Mouse (Mus musculus) heart, embryonic 14.5 days (tissue): ENCODE results near the gene Zcchc24. TPM values are rescaled to one million over a fixed set of nuclear protein-coding genes. Genes with fewer than 3 reads are reported as not detected.

ENCODE experiments used
- ATAC-seq: fragments of 200-750 bp; cut with Nextera tagmentation; 2 replicates; pipeline ENCODE4 v1.8.0; 2017; ENCODE audit warnings: low read depth, moderate TSS enrichment; ENCODE audit not compliant: insufficient number of reproducible peaks, insufficient read depth, low FRiP score
- H3K27ac ChIP-seq, 2 experiments: fragments of 200-500 bp in 1 of 2; fragments of 300-500 bp in 1 of 2; sonication (generic) in 1 of 2; replicated peaks in 1 of 2; 2 replicates each; pipeline ENCODE4 v1.5.1; 2012 to 2014; ENCODE audit warnings: low read depth in 2 of 2, low read length in 2 of 2, control low read depth in 1 of 2, mild to moderate bottlenecking in 1 of 2, mixed read lengths in 1 of 2; ENCODE audit not compliant: control insufficient read depth in 1 of 2, insufficient read depth in 1 of 2
- H3K27me3 ChIP-seq: fragments of 300-500 bp; sonication (generic); 2 replicates; pipeline ENCODE4 v1.6.1; 2014; ENCODE audit warnings: mild to moderate bottlenecking, low read length, control low read depth; ENCODE audit not compliant: control insufficient read depth, insufficient read depth
- H3K36me3 ChIP-seq: fragments of 300-500 bp; sonication (generic); 2 replicates; pipeline ENCODE4 v1.6.1; 2014; ENCODE audit warnings: mild to moderate bottlenecking, control low read depth, low read length, mixed read lengths; ENCODE audit not compliant: control insufficient read depth, insufficient read depth
- H3K4me1 ChIP-seq, 2 experiments: fragments of 200-500 bp in 1 of 2; fragments of 300-500 bp in 1 of 2; sonication (generic) in 1 of 2; 2 replicates each; pipeline ENCODE4 v1.6.1; 2012 to 2014; ENCODE audit warnings: low read length in 2 of 2, control low read depth in 1 of 2, mixed read lengths in 1 of 2; ENCODE audit not compliant: control insufficient read depth in 2 of 2, insufficient read depth in 2 of 2
- H3K4me2 ChIP-seq: fragments of 300-500 bp; sonication (generic); 2 replicates; pipeline ENCODE4 v1.6.1; 2014; ENCODE audit warnings: mild to moderate bottlenecking, low read length
- H3K4me3 ChIP-seq, 2 experiments: fragments of 200-500 bp in 1 of 2; fragments of 300-500 bp in 1 of 2; sonication (generic) in 1 of 2; 2 replicates each; pipeline ENCODE4 v1.5.1; 2012 to 2014; ENCODE audit warnings: low read length in 2 of 2, mild to moderate bottlenecking in 2 of 2, control low read depth in 1 of 2, low read depth in 1 of 2, moderate library complexity in 1 of 2; ENCODE audit not compliant: control insufficient read depth in 1 of 2, insufficient read depth in 1 of 2
- H3K9ac ChIP-seq: fragments of 300-500 bp; sonication (generic); 2 replicates; pipeline ENCODE4 v1.6.1; 2014; ENCODE audit warnings: mild to moderate bottlenecking, low read length
- H3K9me3 ChIP-seq: fragments of 300-500 bp; sonication (generic); 2 replicates; pipeline ENCODE4 v1.6.1; 2016; ENCODE audit warnings: low read length, control low read depth; ENCODE audit not compliant: control insufficient read depth
- WGBS: fragments of 180-500 bp; shearing (Covaris S2); extraction: QIAGEN DNeasy Blood & Tissue Kit; methylation state at CpG from one replicate; pipeline ENCODE4 v1.1.7; 2014; 5-methylcytosine and 5-hydroxymethylcytosine counted together
- polyA plus RNA-seq: library from polyadenylated mRNA; unstranded; fragments of >200 nt; fragmentation: Nextera tagmentation; extraction: Ambion mirVana; gene quantifications from 2 replicates; pipeline ENCODE4 v1.2.1, GENCODE M21; 2014

Gene Zcchc24
- polyA plus RNA-seq, 1 experiment from 2014 or later, result 33.0 TPM

DNA sequence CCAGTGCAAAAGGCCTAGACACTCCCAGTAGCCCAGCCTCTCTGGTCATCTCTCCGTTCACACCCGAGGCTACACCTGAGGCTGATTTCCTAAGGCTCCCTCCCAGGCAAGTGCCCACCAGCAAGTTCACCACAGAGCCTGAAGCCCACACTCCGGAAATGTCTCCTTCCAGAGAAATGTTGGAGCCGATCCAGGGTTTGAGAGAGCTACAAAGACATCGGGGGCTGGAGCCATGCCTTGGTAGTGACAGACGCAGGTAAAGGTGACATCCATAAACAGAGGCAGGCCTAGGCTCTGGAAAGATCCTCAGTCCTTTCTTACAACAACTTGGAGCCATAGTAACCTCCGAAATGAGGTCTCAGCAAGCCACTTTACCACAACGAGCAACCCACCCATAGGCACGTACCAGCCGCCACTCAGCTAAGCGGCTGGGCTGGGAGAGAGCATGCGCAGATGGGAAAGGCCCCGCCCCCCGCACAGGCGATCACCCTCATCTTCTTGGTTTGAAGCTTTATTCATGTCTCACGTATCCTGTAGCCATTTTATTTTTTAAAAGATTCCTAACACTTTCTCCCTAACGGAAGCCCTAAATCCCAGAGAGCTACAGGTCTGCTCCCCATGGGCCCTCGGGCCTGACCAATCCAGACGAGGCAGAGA, 103.4 kb downstream of the Zcchc24 start:
- 0 out of 2 replicates have a peak overlapping the region, but pooled peaks have one; percentile 2 for H3K4me2 ChIP-seq
- no peaks in the 10 kb centered on the region for H3K9me3 ChIP-seq
- 62% methylated on average over 19 of the region's 19 CpGs for WGBS
- ATAC-seq, result no peak
- H3K27me3 ChIP-seq, result no peaks in the 10 kb centered on the region
- no peak overlapping the region for H3K4me3 ChIP-seq
- peaks cover 57% of the 10 kb centered on the region for H3K36me3 ChIP-seq
- peak overlapping the region; percentile 54 to 79 for H3K27ac ChIP-seq
- H3K4me1 ChIP-seq, result peaks cover 16 to 39% of the 10 kb centered on the region in 2 experiments
- H3K9ac ChIP-seq, result peak overlapping the region; percentile 14; the same call in 1 of the 2 replicates

DNA sequence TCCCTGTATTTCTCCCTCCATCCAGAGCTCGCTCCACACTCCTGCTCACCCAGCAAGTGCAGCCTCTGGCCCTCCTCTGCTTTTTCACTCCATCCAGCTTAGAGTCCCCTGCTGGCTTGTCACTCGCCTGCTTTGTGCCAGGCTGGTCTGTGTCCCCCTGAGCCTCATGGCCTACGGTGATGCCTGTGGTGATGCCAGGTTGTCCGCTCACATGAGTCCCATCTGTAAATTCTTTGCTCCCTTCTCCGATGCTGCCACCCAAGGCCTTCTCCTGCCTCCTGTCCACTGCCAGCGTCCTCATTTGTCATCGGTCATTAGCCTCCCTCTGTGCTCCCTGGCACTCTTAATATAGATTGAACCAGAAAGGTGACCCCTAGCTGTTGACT, 104.5 kb downstream of the Zcchc24 start:
- H3K36me3 ChIP-seq, result peaks cover 68% of the 10 kb centered on the region
- 0 out of 2 replicates have a peak overlapping the region, but pooled peaks have one; percentile 41 for H3K9ac ChIP-seq
- no peaks in the 10 kb centered on the region for H3K9me3 ChIP-seq
- no peak for ATAC-seq
- peak overlapping the region; percentile 26 to 54; a peak in 2 of 4 replicates for H3K27ac ChIP-seq
- H3K4me3 ChIP-seq, result no peak overlapping the region
- 63% methylated on average over 7 of the region's 7 CpGs for WGBS
- no peaks in the 10 kb centered on the region for H3K27me3 ChIP-seq
- H3K4me1 ChIP-seq, result peaks cover 16 to 39% of the 10 kb centered on the region in 2 experiments
- H3K4me2 ChIP-seq, result no peak overlapping the region

DNA sequence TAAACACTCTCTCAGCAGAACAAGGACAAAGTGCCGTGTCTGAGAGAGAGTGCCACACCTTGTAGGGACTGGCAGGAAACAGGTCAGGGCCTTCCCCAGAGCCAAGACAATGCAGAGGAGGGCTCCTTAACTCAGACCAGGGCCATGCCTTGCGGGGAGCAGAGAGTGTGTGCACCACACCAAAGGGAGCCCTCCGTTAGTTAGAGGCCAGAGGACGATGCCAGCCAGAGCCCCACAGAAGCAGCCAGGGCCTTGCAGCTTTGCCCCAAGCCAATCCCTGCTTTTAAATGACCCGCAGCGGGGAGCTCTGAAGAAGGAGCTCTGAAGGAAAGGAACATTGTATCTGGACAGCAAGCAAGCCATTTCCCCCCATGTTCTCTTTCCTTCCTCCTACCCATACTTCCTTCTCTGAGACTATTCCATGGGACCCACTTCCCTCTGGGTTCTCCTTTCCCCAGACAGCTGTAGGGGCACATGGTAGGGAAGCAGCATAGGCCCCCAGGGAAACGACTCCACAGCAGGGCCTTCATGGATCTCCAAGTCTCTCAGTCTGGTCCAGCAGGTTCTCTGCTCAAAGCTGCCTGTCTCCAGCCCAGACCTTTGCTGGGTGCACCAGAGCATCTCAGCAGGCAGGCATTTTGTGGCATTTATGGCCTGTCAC, 105.1 kb downstream of the Zcchc24 start:
- peak overlapping the region; percentile 26 to 54; a peak in 3 of 4 replicates for H3K27ac ChIP-seq
- H3K27me3 ChIP-seq, result no peaks in the 10 kb centered on the region
- peaks cover 16 to 39% of the 10 kb centered on the region in 2 experiments for H3K4me1 ChIP-seq
- 78% methylated on average over 7 of the region's 7 CpGs for WGBS
- no peak for ATAC-seq
- no peak overlapping the region for H3K4me3 ChIP-seq
- H3K9me3 ChIP-seq, result no peaks in the 10 kb centered on the region
- no peak overlapping the region for H3K4me2 ChIP-seq
- 0 out of 2 replicates have a peak overlapping the region, but pooled peaks have one; percentile 41 for H3K9ac ChIP-seq
- H3K36me3 ChIP-seq, result peaks cover 73% of the 10 kb centered on the region

Other genes starting within 250 kb of the Zcchc24 start
- 99.2 and 105 TPM in 2 replicates for gene Ppif, start 74.9 kb downstream of the Zcchc24 start, polyA plus RNA-seq
- gene Anxa11, start 73.1 kb upstream of the Zcchc24 start, polyA plus RNA-seq, result 29.4 and 30.2 TPM in 2 replicates
- not detected in 2 replicates for gene Plac9a, start 134.1 kb upstream of the Zcchc24 start, polyA plus RNA-seq
- gene Tmem254a, start 158.6 kb upstream of the Zcchc24 start, polyA plus RNA-seq, result 3.0 and 3.1 TPM in 2 replicates
- gene Cphx1, start 169.3 kb upstream of the Zcchc24 start, polyA plus RNA-seq, result 0.16 TPM in 1 of 2 replicates, not detected in the other
- 0.23 and 0.62 TPM in 2 replicates for gene Duxbl1, start 209.5 kb upstream of the Zcchc24 start, polyA plus RNA-seq